9 mouse cellular contexts compared by ENCODE assay signal in the genomic region with DNA sequence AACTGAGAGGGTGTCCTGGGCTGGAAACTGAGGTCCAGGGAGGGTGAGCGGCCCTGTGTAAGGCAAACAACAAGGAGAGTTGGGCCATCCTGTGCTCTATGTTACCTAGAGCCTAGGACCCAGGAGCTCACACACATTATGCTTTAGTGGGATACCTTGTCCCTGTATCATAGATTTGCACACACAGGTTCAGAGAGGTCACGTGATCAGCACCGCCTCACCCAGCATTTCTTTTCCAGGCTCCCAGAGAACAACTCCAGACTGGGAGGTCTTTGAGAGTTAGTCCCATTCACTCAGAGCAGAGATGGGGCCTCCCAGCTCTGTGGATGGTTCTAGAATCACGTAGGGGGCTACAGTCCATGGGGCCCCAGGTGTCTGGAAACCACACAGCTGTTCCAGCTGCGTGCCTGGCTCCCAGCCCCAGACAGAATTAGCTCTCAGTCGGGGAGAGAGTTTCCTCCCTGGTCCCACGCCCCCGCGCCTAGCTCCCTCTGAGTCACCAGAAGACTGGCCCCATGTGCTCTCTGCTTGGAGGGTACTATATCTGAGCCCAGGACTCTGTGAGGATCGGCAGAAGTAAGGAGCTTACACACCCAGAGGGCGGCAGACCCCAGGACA. TPM values are rescaled to one million over a fixed set of nuclear protein-coding genes. Genes with fewer than 3 reads are reported as not detected.
DNase-seq lines count a peak whose midpoint lies in the region; ATAC-seq lines count a peak whose summit lies in the region.
"Had no signal": no experiment of that assay in that cellular context is flagged by ENCODE, and none has a peak within 500 bp of the region (broad histone marks: within the 10 kb centered on the region; RNA-seq: fewer than 3 reads in every experiment).

No protein-coding gene starts in this region.

- peak; percentile 38 for ATAC-seq in kidney, embryonic 14.5 days (ENCODE audit: low FRiP score, low TSS enrichment)
- no peak for ATAC-seq in limb, embryonic 12.5 days (ENCODE audit: insufficient number of reproducible peaks, insufficient read depth, low FRiP score, low TSS enrichment, low read depth)

- no peaks in the 10 kb centered on the region for H3K9me3 ChIP-seq in kidney, embryonic 14.5 days (ENCODE audit: control insufficient read depth, low read length)
- H3K9me3 ChIP-seq in limb, embryonic 12.5 days: no peaks in the 10 kb centered on the region

- 25% methylated on average over 11 of the region's 11 CpGs for WGBS in kidney, embryonic 14.5 days
- 36% methylated on average over 11 of the region's 11 CpGs for WGBS in limb, embryonic 12.5 days

- H3K9ac ChIP-seq in kidney, embryonic 14.5 days (ENCODE audit: low read depth, low read length): no peak overlapping the region
- H3K9ac ChIP-seq in limb, embryonic 12.5 days (replicated peaks): no peak overlapping the region

- H3K4me2 ChIP-seq in kidney, embryonic 14.5 days (replicated peaks; ENCODE audit: low read depth, low read length): no peak overlapping the region
- no peak overlapping the region for H3K4me2 ChIP-seq in limb, embryonic 12.5 days

- H3K27me3 ChIP-seq in kidney, embryonic 14.5 days (ENCODE audit: control insufficient read depth, insufficient read depth, low read length): no peaks in the 10 kb centered on the region
- 0 out of 2 replicates have a peak, but pooled peaks cover 2% of the 10 kb centered on the region for H3K27me3 ChIP-seq in limb, embryonic 12.5 days

- H3K27ac ChIP-seq in kidney, embryonic 14.5 days (ENCODE audit: low read depth, low read length): no peak overlapping the region
- H3K27ac ChIP-seq in limb, embryonic 12.5 days: peak overlapping the region; percentile 46; the same call in 1 of the 2 replicates

- no peaks in the 10 kb centered on the region for H3K36me3 ChIP-seq in kidney, embryonic 14.5 days (ENCODE audit: control insufficient read depth, insufficient read depth, low read length)
- H3K36me3 ChIP-seq in limb, embryonic 12.5 days: no peaks in the 10 kb centered on the region

- no peak overlapping the region for H3K4me3 ChIP-seq in kidney, embryonic 14.5 days (ENCODE audit: low read length)
- H3K4me3 ChIP-seq in limb, embryonic 12.5 days (replicated peaks): no peak overlapping the region

- DNase-seq in kidney, adult 8-10 months: no peak
- DNase-seq in MN1 (ENCODE audit: low spot score): peak; percentile 44
- peak; percentile 70 to 76 for DNase-seq in heart, adult 18-20 months
- no peak for DNase-seq in testis, postnatal 14 days (ENCODE audit: low spot score)
- no peak for DNase-seq in spleen, postnatal 14 days (ENCODE audit: low spot score in 2 of 2)
- no peak for DNase-seq in yolk sac, embryonic 10.5 days (ENCODE audit: low spot score)
- DNase-seq: cerebellum, adult 18-20 months had no signal

- peaks cover 33% of the 10 kb centered on the region for H3K4me1 ChIP-seq in kidney, embryonic 14.5 days (ENCODE audit: control insufficient read depth, insufficient read depth, low read length)
- H3K4me1 ChIP-seq in limb, embryonic 12.5 days (replicated peaks): peaks cover 57% of the 10 kb centered on the region

RNA-seq across cellular contexts. Expression of a gene that starts 22.3 kb away (rescaled TPM):
- polyA plus RNA-seq in kidney, embryonic 14.5 days (2014; fragmentation: Nextera tagmentation; extraction: Ambion mirVana): 3.6 and 4.9 TPM in 2 replicates
- 10 to 100 TPM; 21.3 to 22.3 TPM for total RNA-seq in heart, adult 18-20 months (2021)
- polyA plus RNA-seq in limb, embryonic 12.5 days (2016; fragmentation: Nextera tagmentation; extraction: Ambion mirVana): 3.2 and 4.4 TPM in 2 replicates

Comparison
In these comparisons a context has a peak if more than half of its experiments do, and no peak if none do; other contexts are left out.
1. DNase-seq: peak in MN1 (single experiment) and heart, adult 18-20 months (2 of 2); none in kidney, adult 8-10 months (0 of 2), testis, postnatal 14 days (single experiment), spleen, postnatal 14 days (0 of 2) and yolk sac, embryonic 10.5 days (single experiment).